Mouse (Mus musculus): ENCODE results near the gene M1ap. TPM values are rescaled to one million over a fixed set of nuclear protein-coding genes. Genes with fewer than 3 reads are reported as not detected.

Gene M1ap
- total RNA-seq, 2 experiments from 2014 or later = 0.49 TPM; not detected in 1

GRCm38 (mm10) chr6:83071220-83071619, 124.5 kb downstream of the M1ap start:
- DNase-seq = no peak

- no peak for DNase-seq
These were observed 128.3 kb downstream of the M1ap start for GRCm38 (mm10) chr6:83074979-83075378.

- no peak for DNase-seq
These were observed 131.1 kb downstream of the M1ap start, which contains the start of gene Pcgf1 for GRCm38 (mm10) chr6:83077630-83078323. TSS of gene Pcgf1 (plus strand) at chr6:83077869.

- DNase-seq = peak; percentile 100
These were observed 131.7 kb downstream of the M1ap start for GRCm38 (mm10) chr6:83078324-83078858.

Small RNA genes lying within 50 kb of the gene (microRNA-seq; reads per million reads assigned to microRNA genes)
- 0 to 0.32 reads per million in 2 experiments for gene Mir7040

Other genes starting within 250 kb of the M1ap start
- 10 to 100 TPM; 26.1 to 28.9 TPM for gene Pole4, start 241.5 kb upstream of the M1ap start, total RNA-seq (2021)
- gene Hk2, start 172.4 kb upstream of the M1ap start, total RNA-seq (2021) = 10 to 100 TPM; 50.0 to 61.7 TPM
- under 1 TPM; 0.47 to 0.49 TPM for gene Sema4f, start 7.1 kb upstream of the M1ap start, total RNA-seq (2021)
- 10 to 100 TPM in 1 of 2 experiments, 1 to 10 TPM in 1; 6.2 to 10.7 TPM for gene Dok1, start 86.6 kb downstream of the M1ap start, total RNA-seq (2021)
- gene Loxl3, start 87.3 kb downstream of the M1ap start, total RNA-seq (2021) = 10 to 100 TPM; 10.5 to 11.9 TPM
- gene Aup1, start 107.6 kb downstream of the M1ap start, total RNA-seq (2021) = 10 to 100 TPM; 66.9 to 70.7 TPM
- gene Htra2, start 108.4 kb downstream of the M1ap start, total RNA-seq (2021) = 10 to 100 TPM; 23.8 to 28.4 TPM
- under 1 TPM; 0.42 to 0.65 TPM for gene Dqx1, start 110.9 kb downstream of the M1ap start, total RNA-seq (2021)
- gene Tlx2, start 123.4 kb downstream of the M1ap start, total RNA-seq (2021) = not detected
- 1 to 10 TPM; 5.5 to 8.5 TPM for gene Pcgf1, start 131.0 kb downstream of the M1ap start, total RNA-seq (2021)
- 1 to 10 TPM in 1 of 2 experiments, under 1 TPM in 1; 0.33 to 1.3 TPM for gene Lbx2, start 139.5 kb downstream of the M1ap start, total RNA-seq (2021)
- gene Ccdc142, start 154.7 kb downstream of the M1ap start, total RNA-seq (2021) = 1 to 10 TPM in 1 of 2 experiments, under 1 TPM in 1; 0.19 to 1.2 TPM
- 1 to 10 TPM; 1.4 to 2.3 TPM for gene Gm42688, start 154.7 kb downstream of the M1ap start, total RNA-seq (2021)
- 100 to 1,000 TPM; 101 to 114 TPM for gene Mrpl53, start 162.1 kb downstream of the M1ap start, total RNA-seq (2021)
- 10 to 100 TPM; 11.0 to 15.7 TPM for gene Mogs, start 168.6 kb downstream of the M1ap start, total RNA-seq (2021)
- gene Wbp1, start 174.7 kb downstream of the M1ap start, total RNA-seq (2021) = 10 to 100 TPM; 48.0 to 52.3 TPM
- gene Ino80b, start 178.5 kb downstream of the M1ap start, total RNA-seq (2021) = 10 to 100 TPM; 13.1 to 15.2 TPM
- 10 to 100 TPM; 22.3 to 24.5 TPM for gene Rtkn, start 188.6 kb downstream of the M1ap start, total RNA-seq (2021)
- gene Wdr54, start 209.5 kb downstream of the M1ap start, total RNA-seq (2021) = 1 to 10 TPM in 1 of 2 experiments, under 1 TPM in 1; 0.43 to 1.4 TPM
- gene 1700003E16Rik, start 209.5 kb downstream of the M1ap start, total RNA-seq (2021) = under 1 TPM in 1 of 2 experiments, not detected in 1; 0.23 TPM
- 100 to 1,000 TPM; 126 to 132 TPM for gene Dctn1, start 219.0 kb downstream of the M1ap start, total RNA-seq (2021)

Data from gastrocnemius, postnatal 10 days (tissue).